Mouse (Mus musculus) cerebellum, postnatal 14 days (tissue): ENCODE data around the gene Timm8a1.
A peak's percentile ranks its signal among the peaks of the same experiment; 100 is the strongest.

ENCODE experiments used
- DNase-seq, 2 experiments: peaks; one replicate each; pipeline ENCODE4 v3.0.0; 2021; ENCODE audit warnings: mixed read lengths in 2 of 2

Timm8a1 gene

GRCm38 (mm10) chrX:134523772-134524171 is 17.9 kb downstream of the Timm8a1 start:
- DNase-seq, result no peak

DNA sequence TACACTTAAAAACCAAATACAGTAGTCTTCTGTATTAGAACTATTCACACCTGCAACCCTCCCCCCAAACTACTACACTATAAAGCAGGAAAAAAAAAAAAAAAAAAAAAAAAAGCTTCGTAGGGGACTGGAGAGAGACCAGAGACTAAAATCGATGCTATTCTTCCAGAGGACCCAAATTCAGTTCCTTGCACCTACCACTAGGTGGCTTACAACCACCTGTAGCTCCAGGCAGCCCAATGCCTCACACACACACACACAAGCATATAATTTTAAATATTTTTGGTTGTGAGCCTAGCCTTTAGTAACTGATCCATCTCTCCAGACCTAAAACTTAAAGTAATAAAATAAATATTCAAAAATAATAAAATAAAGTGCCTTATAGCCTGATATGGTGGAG is 32.2 kb downstream of the Timm8a1 start:
- DNase-seq, result peak; percentile 4 to 14

GRCm38 (mm10) chrX:134507977-134508376 is 33.7 kb downstream of the Timm8a1 start:
- no peak for DNase-seq

GRCm38 (mm10) chrX:134500651-134501050 is 41.0 kb downstream of the Timm8a1 start:
- no peak for DNase-seq
